Mouse (Mus musculus): Measurements from ENCODE around the gene Prkn. TPM values are rescaled to one million over a fixed set of nuclear protein-coding genes. Genes with fewer than 3 reads are reported as not detected.

Gene Prkn
- polyA plus RNA-seq, 1 experiment from 2014 or later: 3.9 TPM

- 82% methylated on average over 6 of the region's 6 CpGs for WGBS
- H3K36me3 ChIP-seq: no peaks in the 10 kb centered on the region
- H3K4me3 ChIP-seq: no peak overlapping the region
- no peak overlapping the region for H3K27ac ChIP-seq
- H3K4me1 ChIP-seq (replicated peaks): peaks cover 17% of the 10 kb centered on the region
- ATAC-seq (ENCODE audit: low FRiP score): no peak
- H3K4me2 ChIP-seq: no peak overlapping the region
- H3K9me3 ChIP-seq: no peaks in the 10 kb centered on the region
- H3K9ac ChIP-seq: no peak overlapping the region
- H3K27me3 ChIP-seq: no peaks in the 10 kb centered on the region
These were observed 249.2 kb downstream of the Prkn start for GRCm38 (mm10) chr17:11089361-11089760.

GRCm38 (mm10) chr17:11092900-11093299 is 252.7 kb downstream of the Prkn start:
- Histone ChIP-seq H3K4me2 (no peak overlapping the region), H3K27ac (no peak overlapping the region), H3K36me3 (no peaks in the 10 kb centered on the region), H3K4me1 (replicated peaks) (peaks cover 9% of the 10 kb centered on the region), H3K9me3 (no peaks in the 10 kb centered on the region), H3K4me3 (no peak overlapping the region), H3K9ac (no peak overlapping the region), H3K27me3 (no peaks in the 10 kb centered on the region)
- no peak for ATAC-seq (ENCODE audit: low FRiP score)
- 18% methylated on average over 6 of the region's 6 CpGs for WGBS

- ATAC-seq (ENCODE audit: low FRiP score): no peak
- H3K4me1 ChIP-seq (replicated peaks): peaks cover 7% of the 10 kb centered on the region
- WGBS: 39% methylated on average over 3 of the region's 3 CpGs
- no peak overlapping the region for H3K27ac ChIP-seq
- H3K4me2 ChIP-seq: no peak overlapping the region
- no peaks in the 10 kb centered on the region for H3K36me3 ChIP-seq
- H3K9me3 ChIP-seq: no peaks in the 10 kb centered on the region
- no peak overlapping the region for H3K4me3 ChIP-seq
- H3K27me3 ChIP-seq: no peaks in the 10 kb centered on the region
- H3K9ac ChIP-seq: no peak overlapping the region
These were observed 253.1 kb downstream of the Prkn start for GRCm38 (mm10) chr17:11093321-11093720.

GRCm38 (mm10) chr17:11107007-11107406 is 266.8 kb downstream of the Prkn start:
- Histone ChIP-seq H3K4me1 (replicated peaks) (no peaks in the 10 kb centered on the region), H3K36me3 (no peaks in the 10 kb centered on the region), H3K27ac (no peak overlapping the region), H3K9me3 (no peaks in the 10 kb centered on the region), H3K27me3 (no peaks in the 10 kb centered on the region), H3K4me2 (no peak overlapping the region), H3K4me3 (no peak overlapping the region), H3K9ac (no peak overlapping the region)
- no peak for ATAC-seq (ENCODE audit: low FRiP score)
- WGBS: 91% methylated on average over 3 of the region's 3 CpGs

GRCm38 (mm10) chr17:11107916-11108315 is 267.7 kb downstream of the Prkn start:
- H3K4me2 ChIP-seq: no peak overlapping the region
- no peaks in the 10 kb centered on the region for H3K27me3 ChIP-seq
- H3K9ac ChIP-seq: no peak overlapping the region
- H3K4me3 ChIP-seq: no peak overlapping the region
- H3K4me1 ChIP-seq (replicated peaks): no peaks in the 10 kb centered on the region
- WGBS: 50% methylated on average over 2 of the region's 2 CpGs
- no peak overlapping the region for H3K27ac ChIP-seq
- no peaks in the 10 kb centered on the region for H3K9me3 ChIP-seq
- no peaks in the 10 kb centered on the region for H3K36me3 ChIP-seq
- no peak for ATAC-seq (ENCODE audit: low FRiP score)

GRCm38 (mm10) chr17:11117508-11117907 is 277.3 kb downstream of the Prkn start:
- Histone ChIP-seq H3K4me3 (no peak overlapping the region), H3K4me2 (no peak overlapping the region), H3K9me3 (no peaks in the 10 kb centered on the region), H3K36me3 (no peaks in the 10 kb centered on the region), H3K4me1 (replicated peaks) (no peaks in the 10 kb centered on the region), H3K9ac (no peak overlapping the region), H3K27ac (no peak overlapping the region), H3K27me3 (no peaks in the 10 kb centered on the region)
- 90% methylated on average over 10 of the region's 10 CpGs for WGBS
- no peak for ATAC-seq (ENCODE audit: low FRiP score)

GRCm38 (mm10) chr17:11124048-11124447 is 283.9 kb downstream of the Prkn start:
- H3K27me3 ChIP-seq: no peaks in the 10 kb centered on the region
- H3K9me3 ChIP-seq: no peaks in the 10 kb centered on the region
- no peaks in the 10 kb centered on the region for H3K36me3 ChIP-seq
- H3K4me1 ChIP-seq (replicated peaks): no peaks in the 10 kb centered on the region
- no peak overlapping the region for H3K4me3 ChIP-seq
- no peak overlapping the region for H3K27ac ChIP-seq
- H3K9ac ChIP-seq: no peak overlapping the region
- WGBS: 82% methylated on average over 7 of the region's 7 CpGs
- no peak overlapping the region for H3K4me2 ChIP-seq
- ATAC-seq (ENCODE audit: low FRiP score): no peak

GRCm38 (mm10) chr17:11127217-11127616 is 287.0 kb downstream of the Prkn start:
- Histone ChIP-seq H3K4me3 (no peak overlapping the region), H3K9me3 (no peaks in the 10 kb centered on the region), H3K36me3 (no peaks in the 10 kb centered on the region), H3K27ac (no peak overlapping the region), H3K9ac (no peak overlapping the region), H3K27me3 (no peaks in the 10 kb centered on the region), H3K4me1 (replicated peaks) (peaks cover 6% of the 10 kb centered on the region), H3K4me2 (no peak overlapping the region)
- 61% methylated on average over 1 of the region's 1 CpGs for WGBS
- ATAC-seq (ENCODE audit: low FRiP score): no peak

GRCm38 (mm10) chr17:11130919-11131318 is 290.7 kb downstream of the Prkn start:
- no peak overlapping the region for H3K4me2 ChIP-seq
- no peak for ATAC-seq (ENCODE audit: low FRiP score)
- no peak overlapping the region for H3K4me3 ChIP-seq
- H3K4me1 ChIP-seq (replicated peaks): peaks cover 6% of the 10 kb centered on the region
- no peak overlapping the region for H3K9ac ChIP-seq
- WGBS: 44% methylated on average over 4 of the region's 4 CpGs
- H3K27me3 ChIP-seq: no peaks in the 10 kb centered on the region
- no peaks in the 10 kb centered on the region for H3K36me3 ChIP-seq
- H3K27ac ChIP-seq: no peak overlapping the region
- no peaks in the 10 kb centered on the region for H3K9me3 ChIP-seq

GRCm38 (mm10) chr17:11142321-11142720 is 302.1 kb downstream of the Prkn start:
- no peaks in the 10 kb centered on the region for H3K36me3 ChIP-seq
- no peak overlapping the region for H3K4me3 ChIP-seq
- H3K27me3 ChIP-seq: no peaks in the 10 kb centered on the region
- no peak overlapping the region for H3K4me2 ChIP-seq
- peak overlapping the region; percentile 55; the same call in 1 of the 2 replicates for H3K27ac ChIP-seq
- H3K9me3 ChIP-seq: no peaks in the 10 kb centered on the region
- no peak for ATAC-seq (ENCODE audit: low FRiP score)
- no peaks in the 10 kb centered on the region; the same call in 1 of the 2 replicates for H3K4me1 ChIP-seq (replicated peaks)
- 69% methylated on average over 5 of the region's 5 CpGs for WGBS
- no peak overlapping the region for H3K9ac ChIP-seq

- 86% methylated on average over 3 of the region's 3 CpGs for WGBS
- Histone ChIP-seq H3K27me3 (no peaks in the 10 kb centered on the region), H3K9me3 (no peaks in the 10 kb centered on the region), H3K4me1 (replicated peaks) (peaks cover 9% of the 10 kb centered on the region), H3K36me3 (no peaks in the 10 kb centered on the region), H3K27ac (no peak overlapping the region), H3K4me2 (no peak overlapping the region), H3K4me3 (no peak overlapping the region), H3K9ac (no peak overlapping the region)
- no peak for ATAC-seq (ENCODE audit: low FRiP score)
These were observed 315.9 kb downstream of the Prkn start for GRCm38 (mm10) chr17:11156119-11156518.

GRCm38 (mm10) chr17:11157536-11157935 is 317.4 kb downstream of the Prkn start:
- Histone ChIP-seq H3K9me3 (no peaks in the 10 kb centered on the region), H3K9ac (no peak overlapping the region), H3K27ac (no peak overlapping the region), H3K4me2 (no peak overlapping the region), H3K4me3 (no peak overlapping the region), H3K4me1 (replicated peaks) (peaks cover 9% of the 10 kb centered on the region), H3K27me3 (no peaks in the 10 kb centered on the region), H3K36me3 (no peaks in the 10 kb centered on the region)
- 83% methylated on average over 7 of the region's 7 CpGs for WGBS
- ATAC-seq (ENCODE audit: low FRiP score): no peak

GRCm38 (mm10) chr17:11161436-11161835 is 321.3 kb downstream of the Prkn start:
- H3K27me3 ChIP-seq: no peaks in the 10 kb centered on the region
- WGBS: 62% methylated on average over 1 of the region's 1 CpGs
- no peaks in the 10 kb centered on the region for H3K9me3 ChIP-seq
- H3K4me1 ChIP-seq (replicated peaks): peaks cover 9% of the 10 kb centered on the region
- ATAC-seq (ENCODE audit: low FRiP score): no peak
- no peaks in the 10 kb centered on the region for H3K36me3 ChIP-seq
- H3K9ac ChIP-seq: no peak overlapping the region
- H3K27ac ChIP-seq: no peak overlapping the region
- no peak overlapping the region for H3K4me3 ChIP-seq
- no peak overlapping the region for H3K4me2 ChIP-seq

Data from hindbrain, embryonic 13.5 days (tissue).